Mouse (Mus musculus) liver, embryonic 14.5 days (tissue): Measurements from ENCODE around the gene Faap100. TPM values are rescaled to one million over a fixed set of nuclear protein-coding genes. Genes with fewer than 3 reads are reported as not detected.

ENCODE experiments used
- ATAC-seq: fragments of 200-750 bp; cut with Nextera tagmentation; 2 replicates; pipeline ENCODE4 v1.8.0; 2017; ENCODE audit warnings: moderate number of reproducible peaks, mild to moderate bottlenecking, moderate library complexity; ENCODE audit not compliant: insufficient read depth
- DNase-seq, 3 experiments: peaks; one replicate each; pipeline ENCODE4 v3.0.0-alpha.2; 2012 to 2013; ENCODE audit warnings: low read depth in 3 of 3, low spot score in 3 of 3
- H3K27ac ChIP-seq: fragments of 300-500 bp; sonication (generic); 2 replicates; pipeline ENCODE4 v1.5.1; 2014; ENCODE audit warnings: moderate library complexity, mild to moderate bottlenecking, control low read depth, inconsistent platforms
- H3K27me3 ChIP-seq: fragments of 300-500 bp; sonication (generic); 2 replicates; pipeline ENCODE4 v1.6.1; 2014; ENCODE audit warnings: mild to moderate bottlenecking, low read length, moderate library complexity; ENCODE audit not compliant: control insufficient read depth, insufficient read depth
- H3K36me3 ChIP-seq: fragments of 300-500 bp; sonication (generic); replicated peaks from 2 replicates; pipeline ENCODE4 v1.6.1; 2014; ENCODE audit warnings: low read depth; ENCODE audit not compliant: control insufficient read depth, insufficient read depth
- H3K4me1 ChIP-seq, 2 experiments: fragments of 200-500 bp in 1 of 2; fragments of 300-500 bp in 1 of 2; sonication (generic) in 1 of 2; replicated peaks; 2 replicates each; pipeline ENCODE4 v1.6.1; 2012 to 2014; ENCODE audit warnings: antibody characterized with exemption in 1 of 2, inconsistent platforms in 1 of 2, low read length in 1 of 2; ENCODE audit not compliant: control insufficient read depth in 2 of 2, insufficient read depth in 2 of 2
- H3K4me2 ChIP-seq: fragments of 300-500 bp; sonication (generic); 2 replicates; pipeline ENCODE4 v1.6.1; 2014; ENCODE audit warnings: low read depth, mild to moderate bottlenecking, control low read depth, moderate library complexity
- H3K4me3 ChIP-seq, 2 experiments: fragments of 200-500 bp in 1 of 2; fragments of 300-500 bp in 1 of 2; sonication (generic) in 1 of 2; 2 replicates each; pipeline ENCODE4 v1.5.1; 2012 to 2014; ENCODE audit warnings: low read depth in 2 of 2, low read length in 2 of 2, mild to moderate bottlenecking in 2 of 2, control low read depth in 1 of 2, inconsistent platforms in 1 of 2, moderate library complexity in 1 of 2; ENCODE audit not compliant: insufficient read depth in 1 of 2
- H3K9ac ChIP-seq: fragments of 300-500 bp; sonication (generic); replicated peaks from 2 replicates; pipeline ENCODE4 v1.6.1; 2014; ENCODE audit warnings: mild to moderate bottlenecking, control low read depth, moderate library complexity
- H3K9me3 ChIP-seq: fragments of 300-500 bp; sonication (generic); 2 replicates; pipeline ENCODE4 v1.6.1; 2016; ENCODE audit warnings: low read length, mixed read lengths; ENCODE audit not compliant: control insufficient read depth
- CTCF ChIP-seq: IDR thresholded peaks from 2 replicates; pipeline ENCODE4 v1.5.1; 2016; ENCODE audit warnings: antibody characterized with exemption, low read depth, control low read depth
- EP300 ChIP-seq: IDR thresholded peaks from 2 replicates; pipeline ENCODE4 v1.6.1; 2016; ENCODE audit warnings: antibody characterized with exemption, low read depth
- WGBS: fragments of 180-500 bp; shearing (Covaris S2); extraction: QIAGEN DNeasy Blood & Tissue Kit; methylation state at CpG from one replicate; pipeline ENCODE4 v1.1.7; 2014; ENCODE audit not compliant: insufficient replicate concordance; 5-methylcytosine and 5-hydroxymethylcytosine counted together
- polyA plus RNA-seq, 2 experiments: library from polyadenylated mRNA; depleted of rRNA in 1 of 2; stranded (reverse) in 1 of 2; unstranded in 1 of 2; fragments of >200 nt; fragmentation: Nextera tagmentation in 1 of 2; extraction: Ambion mirVana in 1 of 2; gene quantifications; 2 replicates each; pipeline versions ENCODE4 v1.2.1 to v1.2.3; 2012 to 2014

Faap100 gene
- polyA plus RNA-seq, 2 experiments = 4.5 to 6.3 TPM

- peak overlapping the region; percentile 69 to 99 for H3K4me3 ChIP-seq
- no peak for TF ChIP-seq EP300
- no peak for TF ChIP-seq CTCF
- peak overlapping the region; percentile 100 for H3K4me2 ChIP-seq
- peak; percentile 4; the same call in 1 of the 2 replicates for ATAC-seq
- peaks cover 32 to 49% of the 10 kb centered on the region in 2 experiments for H3K4me1 ChIP-seq
- H3K9me3 ChIP-seq = no peaks in the 10 kb centered on the region
- H3K36me3 ChIP-seq = peaks cover 12% of the 10 kb centered on the region
- H3K27ac ChIP-seq = peak overlapping the region; percentile 72
- peak; percentile 56 to 66 (median 56) for DNase-seq
- H3K27me3 ChIP-seq = peaks cover 17% of the 10 kb centered on the region
- WGBS = under 1% methylated on average over 67 of the region's 68 CpGs
- H3K9ac ChIP-seq = peak overlapping the region; percentile 100
Measured at GRCm38 (mm10) chr11:120349986-120350702, 28.4 kb downstream of the Faap100 start.

GRCm38 (mm10) chr11:120349371-120349985, 29.1 kb downstream of the Faap100 start:
- WGBS = 3% methylated on average over 16 of the region's 16 CpGs
- no peak for DNase-seq
- Histone ChIP-seq H3K4me2 (peak overlapping the region; percentile 100), H3K4me3 (peak overlapping the region; percentile 69 to 99), H3K27ac (peak overlapping the region; percentile 72), H3K36me3 (peaks cover 14% of the 10 kb centered on the region), H3K4me1 (peaks cover 26 to 42% of the 10 kb centered on the region in 2 experiments), H3K9me3 (no peaks in the 10 kb centered on the region), H3K27me3 (peaks cover 17% of the 10 kb centered on the region), H3K9ac (peak overlapping the region; percentile 100)
- no peak for TF ChIP-seq EP300
- no peak for TF ChIP-seq CTCF
- no peak for ATAC-seq

GRCm38 (mm10) chr11:120348684-120349370, 29.7 kb downstream of the Faap100 start:
- peaks cover 14% of the 10 kb centered on the region for H3K36me3 ChIP-seq
- ATAC-seq (peak; percentile 16; the same call in 1 of the 2 replicates), DNase-seq (no peak)
- H3K4me3 ChIP-seq = peak overlapping the region; percentile 69 to 99
- TF ChIP-seq EP300 (no peak), CTCF (no peak)
- H3K4me2 ChIP-seq = peak overlapping the region; percentile 100
- no peaks in the 10 kb centered on the region for H3K9me3 ChIP-seq
- H3K9ac ChIP-seq = peak overlapping the region; percentile 100
- peak overlapping the region; percentile 72 for H3K27ac ChIP-seq
- under 1% methylated on average over 53 of the region's 53 CpGs for WGBS
- H3K4me1 ChIP-seq = peaks cover 19 to 36% of the 10 kb centered on the region in 2 experiments
- H3K27me3 ChIP-seq = peaks cover 17% of the 10 kb centered on the region

GRCm38 (mm10) chr11:120347791-120348683, 30.5 kb downstream of the Faap100 start, which contains the start of gene Actg1:
Gene Actg1, minus strand, starts transcription at chr11:120348542.
- TF ChIP-seq CTCF = no peak
- TF ChIP-seq EP300 = 0 out of 2 replicates have a peak, but pooled peaks have one; percentile 6
- WGBS = 2% methylated on average over 99 of the region's 103 CpGs
- H3K4me1 ChIP-seq = peaks cover 13 to 30% of the 10 kb centered on the region in 2 experiments

More at GRCm38 (mm10) chr11:120347791-120348683, 30.5 kb downstream of the Faap100 start, which contains the start of gene Actg1:
- Histone ChIP-seq H3K36me3 (peaks cover 14% of the 10 kb centered on the region), H3K4me2 (peak within 1 kb of the TSS; percentile 100), H3K27ac (peak within 1 kb of the TSS; percentile 89), H3K9ac (peak within 1 kb of the TSS; percentile 100), H3K9me3 (no peaks in the 10 kb centered on the region), H3K4me3 (peak within 1 kb of the TSS; percentile 75 to 99), H3K27me3 (peaks cover 17% of the 10 kb centered on the region)
- ATAC-seq (peak; percentile 79), DNase-seq (peak; percentile 75 to 81 (median 76))
